Mouse (Mus musculus): Measurements from ENCODE around the gene Vmn1r179.
"Not testable (repeated sequence)": the region's sequence is repeated elsewhere in the genome, so short reads cannot be mapped to it uniquely, and the experiment has no call there.

Vmn1r179 gene

GRCm38 (mm10) chr7:23926678-23927077 is at the start of gene Vmn1r179:
Gene Vmn1r179, plus strand, starts transcription at chr7:23926978.
- DNase-seq (ENCODE audit: low spot score): no peak

- DNase-seq (ENCODE audit: low spot score): no peak
Measured at GRCm38 (mm10) chr7:23891709-23892108, 35.1 kb upstream of the Vmn1r179 start, which contains the start of gene Vmn1r178. Gene Vmn1r178, plus strand, starts transcription at chr7:23892009.

DNA sequence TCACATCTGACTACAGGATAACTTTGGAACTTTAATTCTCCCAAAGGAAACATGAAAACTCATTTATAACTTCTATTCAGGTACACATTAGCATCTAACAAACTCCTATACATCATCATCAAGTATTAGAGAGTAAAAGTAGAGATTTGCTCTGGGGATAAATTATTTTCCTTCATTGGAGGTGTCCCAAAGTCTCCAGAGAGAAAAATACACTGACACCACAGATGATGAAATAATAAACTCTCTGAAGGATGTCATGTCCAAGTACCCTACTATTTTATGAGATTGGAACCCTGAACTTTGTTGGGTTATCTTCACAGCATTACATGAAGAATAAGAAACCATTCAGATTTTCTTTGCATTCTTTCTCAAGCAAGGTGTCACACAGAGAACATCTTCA is 23.6 kb downstream of the Vmn1r179 start, which contains the start of gene Vmn1r180:
Gene Vmn1r180 (plus strand): TSS at position 301 of the 400 bp plus-strand sequence.
- no peak for DNase-seq (ENCODE audit: low spot score)

GRCm38 (mm10) chr7:23968044-23968443 is 41.3 kb downstream of the Vmn1r179 start:
- not testable (repeated sequence) for DNase-seq (ENCODE audit: low spot score)

- not testable (repeated sequence) for DNase-seq (ENCODE audit: low spot score)
Measured at GRCm38 (mm10) chr7:23974315-23974714, 47.5 kb downstream of the Vmn1r179 start, which contains the start of gene Vmn1r181. Gene Vmn1r181, plus strand, starts transcription at chr7:23974615.

Measured in ovary, adult 18-20 months (tissue).